Mouse (Mus musculus): ENCODE measurements around the gene Lsm4. TPM values are rescaled to one million over a fixed set of nuclear protein-coding genes. Genes with fewer than 3 reads are reported as not detected.

The Lsm4 gene
- polyA plus RNA-seq, 2 experiments: 182 to 247 TPM

DNA sequence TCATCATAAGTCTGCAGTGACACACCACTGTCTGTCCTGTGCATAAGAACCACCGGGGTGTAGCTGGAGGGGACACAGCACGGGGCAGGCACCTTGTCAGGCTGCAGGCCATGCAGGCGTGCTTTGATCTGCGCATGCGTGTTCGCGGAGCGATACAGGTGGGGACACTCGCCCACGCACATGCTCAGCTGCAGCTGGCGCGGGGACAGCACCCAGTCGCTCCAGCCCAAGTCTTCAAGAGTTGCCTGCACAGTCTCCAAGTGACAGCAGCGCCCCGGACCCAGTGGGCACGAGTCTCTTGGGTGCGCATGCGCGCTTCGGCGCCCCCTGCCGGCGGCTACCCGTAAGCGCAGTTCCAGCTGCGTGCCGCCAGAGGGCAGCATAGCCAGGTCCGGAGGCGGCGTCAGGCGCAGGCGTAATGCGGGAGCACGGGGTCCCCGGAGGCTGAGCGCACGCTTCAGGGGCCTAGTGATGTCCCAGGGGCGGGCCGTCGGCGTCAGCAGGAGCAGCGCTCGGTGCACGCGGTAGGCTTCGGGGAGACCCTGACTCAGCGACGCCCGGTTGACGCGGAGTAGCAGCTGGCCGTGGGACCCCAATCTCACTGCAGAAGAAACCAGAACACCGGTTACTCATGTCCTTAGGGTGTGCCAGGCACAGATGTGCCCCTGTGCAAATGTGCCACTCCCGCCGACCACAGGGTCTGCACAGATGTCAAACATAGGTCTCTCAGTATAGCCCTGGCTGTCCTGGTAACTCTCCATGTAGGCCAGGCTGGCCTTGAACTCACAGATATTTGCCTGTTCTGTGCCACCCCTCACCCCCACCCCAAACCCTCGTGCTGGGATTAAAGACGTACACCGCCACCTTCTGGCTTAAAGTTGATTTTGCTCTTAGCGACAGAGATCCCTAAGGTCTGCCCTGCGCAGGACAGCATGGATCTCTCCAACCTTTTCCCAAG lies 43.2 kb upstream of the Lsm4 start:
- Histone ChIP-seq H3K4me1 (ENCODE audit: control insufficient read depth, insufficient read depth, low read length) (peaks cover 21% of the 10 kb centered on the region), H3K27ac (replicated peaks; ENCODE audit: low read depth, low read length) (no peak overlapping the region), H3K36me3 (ENCODE audit: control insufficient read depth, insufficient read depth, low read length) (no peaks in the 10 kb centered on the region), H3K9me3 (ENCODE audit: control insufficient read depth, low read length) (no peaks in the 10 kb centered on the region), H3K4me3 (replicated peaks; ENCODE audit: low read length) (peak overlapping the region; percentile 41), H3K4me2 (replicated peaks; ENCODE audit: low read depth, low read length, severe bottlenecking) (peak overlapping the region; percentile 72), H3K9ac (ENCODE audit: low read depth, low read length, severe bottlenecking) (peak overlapping the region; percentile 51), H3K27me3 (ENCODE audit: control insufficient read depth, insufficient read depth, low read length) (peaks cover 6% of the 10 kb centered on the region; the same call in 1 of the 2 replicates)
- WGBS: under 1% methylated on average over 46 of the region's 60 CpGs
- TF ChIP-seq POLR2A (IDR thresholded peaks at IDR 0.05; ENCODE audit: borderline replicate concordance, extremely low read depth, insufficient read depth, insufficient read length): no peak
- peak; percentile 75 for DNase-seq (ENCODE audit: low spot score)
- ATAC-seq (ENCODE audit: low FRiP score, low read depth): peak; percentile 87

DNA sequence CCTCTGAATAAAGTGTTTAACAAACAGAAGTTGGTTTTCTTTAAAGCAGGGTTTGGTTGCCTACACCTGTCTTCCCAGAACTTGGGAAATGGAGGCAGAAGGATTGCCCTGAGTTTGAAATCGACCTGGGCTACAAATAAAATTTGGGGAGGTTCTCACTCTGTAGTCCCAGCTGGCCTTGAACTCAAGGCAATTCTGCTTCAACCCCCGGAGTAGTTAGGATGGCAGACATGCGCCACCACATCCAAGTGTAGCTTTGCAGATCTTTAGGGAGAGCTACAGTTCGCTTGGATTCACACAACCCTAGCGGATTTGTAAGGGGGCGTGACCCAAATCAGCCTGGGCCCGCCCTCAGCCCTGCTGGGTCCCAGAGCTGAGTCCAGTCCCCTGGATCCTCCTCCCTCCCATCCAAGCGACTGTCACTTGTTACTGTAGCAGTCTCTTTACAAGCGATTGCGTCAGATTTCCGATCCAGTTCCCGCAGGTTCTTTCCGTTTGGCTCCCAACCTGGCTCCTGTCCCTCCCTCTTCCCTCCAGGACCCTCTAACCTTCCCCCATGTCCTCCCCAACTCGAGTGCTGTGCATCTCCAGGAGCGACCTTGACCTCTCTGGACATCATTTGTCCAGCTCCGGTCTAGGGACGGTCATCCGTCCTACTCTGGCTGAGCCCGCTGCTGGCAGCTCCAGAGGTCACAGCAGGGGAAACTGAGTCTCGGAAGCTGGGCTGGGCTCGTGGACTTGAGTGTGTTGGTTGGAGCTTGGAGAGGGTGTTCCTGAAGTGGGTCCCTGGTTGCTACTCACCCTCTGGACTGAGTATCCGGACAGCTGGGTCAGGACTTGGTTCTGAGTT lies 42.3 kb upstream of the Lsm4 start:
- WGBS: 16% methylated on average over 22 of the region's 22 CpGs
- Histone ChIP-seq H3K27ac (replicated peaks; ENCODE audit: low read depth, low read length) (no peak overlapping the region), H3K4me1 (ENCODE audit: control insufficient read depth, insufficient read depth, low read length) (peaks cover 15% of the 10 kb centered on the region), H3K27me3 (ENCODE audit: control insufficient read depth, insufficient read depth, low read length) (peaks cover 6% of the 10 kb centered on the region; the same call in 1 of the 2 replicates), H3K4me3 (replicated peaks; ENCODE audit: low read length) (no peak overlapping the region), H3K36me3 (ENCODE audit: control insufficient read depth, insufficient read depth, low read length) (no peaks in the 10 kb centered on the region), H3K4me2 (replicated peaks; ENCODE audit: low read depth, low read length, severe bottlenecking) (peak overlapping the region; percentile 72; the same call in 1 of the 2 replicates), H3K9ac (ENCODE audit: low read depth, low read length, severe bottlenecking) (no peak overlapping the region; the same call in 1 of the 2 replicates), H3K9me3 (ENCODE audit: control insufficient read depth, low read length) (no peaks in the 10 kb centered on the region)
- ATAC-seq (ENCODE audit: low FRiP score, low read depth) (no peak), DNase-seq (ENCODE audit: low spot score) (no peak)
- no peak for TF ChIP-seq POLR2A (IDR thresholded peaks at IDR 0.05; ENCODE audit: borderline replicate concordance, extremely low read depth, insufficient read depth, insufficient read length)

DNA sequence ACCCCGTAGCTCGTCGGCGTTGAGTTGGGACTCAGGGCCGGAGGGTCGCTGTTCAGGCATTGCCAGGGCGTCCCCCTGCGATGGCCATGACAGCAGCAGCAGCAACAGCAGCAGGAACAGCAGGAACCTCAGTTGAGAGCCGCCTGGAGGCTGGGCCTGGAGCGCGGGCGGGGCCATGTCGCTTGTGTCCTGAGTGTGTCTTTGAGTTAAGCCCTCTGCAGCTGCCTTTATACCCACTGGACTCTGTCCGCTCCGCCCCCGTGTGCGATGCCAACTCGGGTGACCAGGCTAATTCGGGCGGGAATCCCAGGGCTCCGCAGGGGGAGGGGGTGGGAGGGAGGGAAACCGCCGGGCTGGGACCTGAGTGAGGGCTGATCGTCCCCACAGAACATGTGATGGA lies 41.6 kb upstream of the Lsm4 start:
- Histone ChIP-seq H3K27ac (replicated peaks; ENCODE audit: low read depth, low read length) (no peak overlapping the region), H3K9me3 (ENCODE audit: control insufficient read depth, low read length) (no peaks in the 10 kb centered on the region), H3K4me3 (replicated peaks; ENCODE audit: low read length) (no peak overlapping the region), H3K9ac (ENCODE audit: low read depth, low read length, severe bottlenecking) (no peak overlapping the region), H3K4me2 (replicated peaks; ENCODE audit: low read depth, low read length, severe bottlenecking) (no peak overlapping the region), H3K4me1 (ENCODE audit: control insufficient read depth, insufficient read depth, low read length) (peaks cover 15% of the 10 kb centered on the region), H3K27me3 (ENCODE audit: control insufficient read depth, insufficient read depth, low read length) (peaks cover 6% of the 10 kb centered on the region; the same call in 1 of the 2 replicates), H3K36me3 (ENCODE audit: control insufficient read depth, insufficient read depth, low read length) (no peaks in the 10 kb centered on the region)
- DNase-seq (ENCODE audit: low spot score): no peak
- no peak for TF ChIP-seq POLR2A (IDR thresholded peaks at IDR 0.05; ENCODE audit: borderline replicate concordance, extremely low read depth, insufficient read depth, insufficient read length)
- no peak for ATAC-seq (ENCODE audit: low FRiP score, low read depth)
- WGBS: 16% methylated on average over 23 of the region's 24 CpGs

DNA sequence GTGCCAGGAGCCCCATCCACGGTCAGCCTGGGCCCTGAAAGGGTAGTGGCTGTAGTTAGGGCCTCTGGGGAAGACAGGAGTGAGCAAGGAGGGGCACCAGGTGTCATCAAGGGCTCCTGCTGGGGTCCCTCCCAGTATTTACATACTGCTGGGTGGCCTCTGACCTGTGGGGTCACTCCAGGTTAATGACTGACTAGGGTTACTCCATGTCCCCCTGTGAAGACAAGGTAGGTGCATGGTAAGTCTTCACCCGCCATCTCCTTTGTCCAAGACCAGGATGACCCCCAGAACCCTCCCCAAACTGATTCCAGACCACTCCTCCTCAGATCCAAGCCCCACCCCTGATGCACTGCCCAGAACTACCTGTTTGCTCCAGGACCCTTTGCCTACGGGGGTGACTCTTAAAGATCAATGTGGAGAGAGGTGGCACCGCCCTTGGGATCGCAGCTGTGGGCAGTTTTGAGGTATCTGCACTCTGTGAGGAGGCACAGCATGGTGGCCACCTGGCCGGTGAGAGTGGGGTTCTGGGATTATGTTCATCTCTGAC lies 40.6 kb upstream of the Lsm4 start, which contains the start of gene Gdf15:
Gene Gdf15 (minus strand): TSS at position 111 of the 547 bp plus-strand sequence.
- Histone ChIP-seq H3K4me2 (replicated peaks; ENCODE audit: low read depth, low read length, severe bottlenecking) (no peak within 1 kb of the TSS), H3K4me1 (ENCODE audit: control insufficient read depth, insufficient read depth, low read length) (peaks cover 15% of the 10 kb centered on the region), H3K27ac (replicated peaks; ENCODE audit: low read depth, low read length) (no peak within 1 kb of the TSS), H3K9me3 (ENCODE audit: control insufficient read depth, low read length) (no peaks in the 10 kb centered on the region), H3K4me3 (replicated peaks; ENCODE audit: low read length) (no peak within 1 kb of the TSS), H3K27me3 (ENCODE audit: control insufficient read depth, insufficient read depth, low read length) (peaks cover 6% of the 10 kb centered on the region; the same call in 1 of the 2 replicates), H3K9ac (ENCODE audit: low read depth, low read length, severe bottlenecking) (no peak within 1 kb of the TSS), H3K36me3 (ENCODE audit: control insufficient read depth, insufficient read depth, low read length) (no peaks in the 10 kb centered on the region)
- WGBS: 74% methylated on average over 6 of the region's 6 CpGs
- DNase-seq (ENCODE audit: low spot score): no peak
- ATAC-seq (ENCODE audit: low FRiP score, low read depth): no peak
- no peak for TF ChIP-seq POLR2A (IDR thresholded peaks at IDR 0.05; ENCODE audit: borderline replicate concordance, extremely low read depth, insufficient read depth, insufficient read length)

DNA sequence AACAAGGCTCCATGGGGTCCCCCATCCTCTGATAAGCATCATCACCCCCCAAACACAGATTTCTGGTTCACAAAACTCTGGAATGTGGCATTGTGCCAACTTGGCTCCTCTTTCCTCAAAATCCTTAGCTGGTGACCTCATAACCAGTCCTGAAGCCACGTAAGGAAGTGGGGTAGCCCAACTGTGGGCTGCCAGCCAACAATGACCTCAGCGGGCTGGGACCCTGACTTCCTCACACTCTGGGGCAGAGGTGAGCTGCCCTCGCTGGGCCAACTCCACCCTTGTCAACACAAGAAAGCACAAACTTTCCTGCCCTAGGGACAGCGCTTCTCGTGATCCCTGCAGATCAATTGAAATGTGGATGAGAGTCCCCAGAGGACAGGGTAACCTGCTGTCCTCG lies 39.0 kb upstream of the Lsm4 start:
- peak; percentile 64 for DNase-seq (ENCODE audit: low spot score)
- no peak for TF ChIP-seq POLR2A (IDR thresholded peaks at IDR 0.05; ENCODE audit: borderline replicate concordance, extremely low read depth, insufficient read depth, insufficient read length)
- no peak overlapping the region for H3K9ac ChIP-seq (ENCODE audit: low read depth, low read length, severe bottlenecking)
- H3K36me3 ChIP-seq (ENCODE audit: control insufficient read depth, insufficient read depth, low read length): no peaks in the 10 kb centered on the region
- no peak for ATAC-seq (ENCODE audit: low FRiP score, low read depth)
- H3K4me1 ChIP-seq (ENCODE audit: control insufficient read depth, insufficient read depth, low read length): peaks cover 19% of the 10 kb centered on the region
- no peaks in the 10 kb centered on the region for H3K9me3 ChIP-seq (ENCODE audit: control insufficient read depth, low read length)
- H3K4me3 ChIP-seq (replicated peaks; ENCODE audit: low read length): no peak overlapping the region
- no peak overlapping the region for H3K4me2 ChIP-seq (replicated peaks; ENCODE audit: low read depth, low read length, severe bottlenecking)
- peaks cover 6% of the 10 kb centered on the region; the same call in 1 of the 2 replicates for H3K27me3 ChIP-seq (ENCODE audit: control insufficient read depth, insufficient read depth, low read length)
- WGBS: 49% methylated on average over 6 of the region's 6 CpGs
- no peak overlapping the region for H3K27ac ChIP-seq (replicated peaks; ENCODE audit: low read depth, low read length)
